Mouse (Mus musculus) MEL (cell line): ENCODE measurements around the gene Arap1. TPM values are rescaled to one million over a fixed set of nuclear protein-coding genes. Genes with fewer than 3 reads are reported as not detected.

Experiments
- DNase-seq: peaks from one replicate; pipeline ENCODE4 v3.0.0; 2011; ENCODE audit warnings: low read depth, low spot score
- H3K27ac ChIP-seq: 2 replicates; pipeline ENCODE4 v1.5.1; 2012; ENCODE audit warnings: low read depth, mild to moderate bottlenecking, control low read depth, low read length, moderate library complexity; ENCODE audit not compliant: control insufficient read depth
- H3K27me3 ChIP-seq, 2 experiments: fragments of 150-350 bp in 1 of 2; sonication (generic) in 1 of 2; 2 replicates each; pipeline ENCODE4 v1.6.1; 2012; ENCODE audit warnings: low read length in 2 of 2, mild to moderate bottlenecking in 2 of 2, improper control_type of control experiment in 1 of 2, moderate library complexity in 1 of 2; ENCODE audit not compliant: insufficient read depth in 2 of 2, control insufficient read depth in 1 of 2
- H3K36me3 ChIP-seq, 2 experiments: 2 replicates each; pipeline ENCODE4 v1.6.1; 2012 to 2014; ENCODE audit warnings: low read length in 2 of 2, improper control_type of control experiment in 1 of 2, inconsistent platforms in 1 of 2, mild to moderate bottlenecking in 1 of 2; ENCODE audit not compliant: insufficient read depth in 2 of 2, control insufficient read depth in 1 of 2
- H3K4me1 ChIP-seq, 2 experiments: fragments of 150-350 bp in 1 of 2; sonication (generic) in 1 of 2; 2 replicates each; pipeline ENCODE4 v1.6.1; 2012; ENCODE audit warnings: low read length in 2 of 2, improper control_type of control experiment in 1 of 2, mild to moderate bottlenecking in 1 of 2; ENCODE audit not compliant: insufficient read depth in 2 of 2, control insufficient read depth in 1 of 2
- H3K4me3 ChIP-seq, 2 experiments: fragments of 150-350 bp in 1 of 2; sonication (generic) in 1 of 2; 2 replicates each; pipeline ENCODE4 v1.5.1; 2012; ENCODE audit warnings: low read depth in 2 of 2, low read length in 2 of 2, mild to moderate bottlenecking in 2 of 2, moderate library complexity in 2 of 2, control low read depth in 1 of 2, improper control_type of control experiment in 1 of 2; ENCODE audit not compliant: control insufficient read depth in 1 of 2, insufficient read depth in 1 of 2
- H3K79me2 ChIP-seq: 2 replicates; pipeline ENCODE4 v1.6.1; 2012; ENCODE audit warnings: mild to moderate bottlenecking, low read length, moderate library complexity; ENCODE audit not compliant: control insufficient read depth, poor library complexity, insufficient read depth
- H3K9ac ChIP-seq: 2 replicates; pipeline ENCODE4 v1.6.1; 2012; ENCODE audit warnings: low read depth, mild to moderate bottlenecking, control low read depth, low read length, moderate library complexity; ENCODE audit not compliant: control insufficient read depth, poor library complexity, severe bottlenecking
- H3K9me3 ChIP-seq: fragments of 150-350 bp; sonication (generic); replicated peaks from 2 replicates; pipeline ENCODE4 v1.6.1; 2012; ENCODE audit warnings: mild to moderate bottlenecking, low read length, improper control_type of control experiment, moderate library complexity; ENCODE audit not compliant: insufficient read depth
- BHLHE40 ChIP-seq: IDR thresholded peaks from 2 replicates; pipeline ENCODE4 v1.6.1; 2012; ENCODE audit warnings: low read depth, mild to moderate bottlenecking, inconsistent platforms, low read length, improper control_type of control experiment, borderline replicate concordance
- CHD2 ChIP-seq: IDR thresholded peaks from 2 replicates; pipeline ENCODE4 v1.6.1; 2011; ENCODE audit warnings: low read length, improper control_type of control experiment
- CTCF ChIP-seq, 3 experiments: IDR thresholded peaks in 2 of 3; conservative IDR thresholded peaks in 1 of 3; 2 replicates each; pipeline ENCODE4 v1.5.1; 2011 to 2012; ENCODE audit warnings: low read length in 3 of 3, low read depth in 2 of 3, mild to moderate bottlenecking in 2 of 3, improper control_type of control experiment in 1 of 3, inconsistent platforms in 1 of 3, mixed read lengths in 1 of 3, moderate library complexity in 1 of 3; ENCODE audit not compliant: control insufficient read depth in 1 of 3, insufficient read depth in 1 of 3, poor library complexity in 1 of 3, severe bottlenecking in 1 of 3
- ELF1 ChIP-seq: IDR thresholded peaks from 2 replicates; pipeline ENCODE4 v1.6.1; 2014; ENCODE audit warnings: low read depth, mild to moderate bottlenecking, inconsistent platforms, low read length, improper control_type of control experiment, moderate library complexity
- EP300 ChIP-seq, 2 experiments: IDR thresholded peaks; 2 replicates each; pipeline ENCODE4 v1.6.1; 2011; ENCODE audit warnings: improper control_type of control experiment in 2 of 2, low read length in 2 of 2, low read depth in 1 of 2, mild to moderate bottlenecking in 1 of 2
- ETS1 ChIP-seq: IDR thresholded peaks from 2 replicates; pipeline ENCODE4 v1.6.1; 2012; ENCODE audit warnings: low read depth, mild to moderate bottlenecking, inconsistent platforms, low read length, improper control_type of control experiment, moderate library complexity
- HCFC1 ChIP-seq: IDR thresholded peaks from 2 replicates; pipeline ENCODE4 v1.6.1; 2012; ENCODE audit warnings: low read depth, mild to moderate bottlenecking, inconsistent platforms, low read length, improper control_type of control experiment, moderate library complexity
- JUND ChIP-seq: IDR thresholded peaks from 2 replicates; pipeline ENCODE4 v1.6.1; 2011; ENCODE audit warnings: low read depth, mild to moderate bottlenecking, improper control_type of control experiment, low read length
- KAT2A ChIP-seq: conservative IDR thresholded peaks from 2 replicates; pipeline ENCODE4 v1.6.1; 2012; ENCODE audit warnings: low read depth, low read length, improper control_type of control experiment, inconsistent platforms
- MAFK ChIP-seq: IDR thresholded peaks from 2 replicates; pipeline ENCODE4 v1.6.1; 2011; ENCODE audit warnings: low read depth, mild to moderate bottlenecking, low read length, improper control_type of control experiment, borderline replicate concordance
- MAX ChIP-seq: IDR thresholded peaks from 2 replicates; pipeline ENCODE4 v1.6.1; 2011; ENCODE audit warnings: low read length, improper control_type of control experiment
- MAZ ChIP-seq: IDR thresholded peaks from 2 replicates; pipeline ENCODE4 v1.6.1; 2012; ENCODE audit warnings: low read depth, mild to moderate bottlenecking, inconsistent platforms, low read length, improper control_type of control experiment
- MEF2A ChIP-seq: IDR thresholded peaks from 2 replicates; pipeline ENCODE4 v1.6.1; 2014; ENCODE audit warnings: low read depth, mild to moderate bottlenecking, inconsistent platforms, low read length, improper control_type of control experiment; ENCODE audit not compliant: poor library complexity, insufficient replicate concordance, severe bottlenecking; ENCODE audit errors: extremely low read depth
- MXI1 ChIP-seq: IDR thresholded peaks from 2 replicates; pipeline ENCODE4 v1.6.1; 2011; ENCODE audit warnings: mild to moderate bottlenecking, low read depth, low read length, improper control_type of control experiment
- MYB ChIP-seq: IDR thresholded peaks from 2 replicates; pipeline ENCODE4 v1.6.1; 2011; ENCODE audit warnings: mild to moderate bottlenecking, low read depth, low read length, improper control_type of control experiment
- NRF1 ChIP-seq: IDR thresholded peaks from 2 replicates; pipeline ENCODE4 v1.6.1; 2014; ENCODE audit warnings: low read depth, mild to moderate bottlenecking, inconsistent platforms, low read length, improper control_type of control experiment, moderate library complexity; ENCODE audit not compliant: poor library complexity, insufficient read depth, severe bottlenecking
- POLR2AphosphoS5 ChIP-seq: IDR thresholded peaks from 2 replicates; pipeline ENCODE4 v1.6.1; 2012; ENCODE audit warnings: low read depth, borderline replicate concordance, mild to moderate bottlenecking, inconsistent platforms, low read length, moderate library complexity, mixed read lengths
- RAD21 ChIP-seq: IDR thresholded peaks from 2 replicates; pipeline ENCODE4 v1.6.1; 2011; ENCODE audit warnings: mild to moderate bottlenecking, low read depth, low read length, improper control_type of control experiment
- RCOR1 ChIP-seq: IDR thresholded peaks from 2 replicates; pipeline ENCODE4 v1.6.1; 2012; ENCODE audit warnings: low read depth, mild to moderate bottlenecking, inconsistent platforms, low read length, improper control_type of control experiment
- SIN3A ChIP-seq: IDR thresholded peaks from 2 replicates; pipeline ENCODE4 v1.6.1; 2012; ENCODE audit warnings: low read length, improper control_type of control experiment, inconsistent platforms
- TAL1 ChIP-seq: IDR thresholded peaks from 2 replicates; pipeline ENCODE4 v1.6.1; 2012; ENCODE audit warnings: mild to moderate bottlenecking, inconsistent platforms, low read length, moderate library complexity, mixed read lengths
- TBP ChIP-seq: IDR thresholded peaks from 2 replicates; pipeline ENCODE4 v1.8.0; 2011; ENCODE audit warnings: low read depth, low read length, improper control_type of control experiment
- TCF12 ChIP-seq: IDR thresholded peaks from 2 replicates; pipeline ENCODE4 v1.6.1; 2014; ENCODE audit warnings: low read depth, mild to moderate bottlenecking, inconsistent platforms, low read length, improper control_type of control experiment, moderate library complexity
- USF1 ChIP-seq: IDR thresholded peaks from 2 replicates; pipeline ENCODE4 v1.6.1; 2014; ENCODE audit warnings: low read depth, mild to moderate bottlenecking, inconsistent platforms, low read length, improper control_type of control experiment, moderate library complexity
- ZMIZ1 ChIP-seq: IDR thresholded peaks from 2 replicates; pipeline ENCODE4 v1.6.1; 2012; ENCODE audit warnings: low read depth, mild to moderate bottlenecking, inconsistent platforms, low read length, improper control_type of control experiment, moderate library complexity
- ZNF384 ChIP-seq: IDR thresholded peaks from 2 replicates; pipeline ENCODE4 v1.6.1; 2012; ENCODE audit warnings: low read depth, mild to moderate bottlenecking, inconsistent platforms, low read length, improper control_type of control experiment
- polyA plus RNA-seq, 2 experiments: library from polyadenylated mRNA; stranded (reverse) in 1 of 2; unstranded in 1 of 2; fragments of >175 nt in 1 of 2; fragments of >200 nt in 1 of 2; gene quantifications; 2 replicates each; pipeline versions ENCODE4 v1.2.1 to v1.2.4; 2012; ENCODE audit warnings: low replicate concordance in 2 of 2, low read depth in 1 of 2; ENCODE audit not compliant: insufficient read length in 2 of 2, insufficient read depth in 1 of 2, missing spikeins in 1 of 2
- total RNA-seq: library from RNA; depleted of rRNA; stranded (reverse); fragments of 300-350 nt; gene quantifications from 2 replicates; pipeline ENCODE4 v1.2.3, GENCODE M21; 2012

Gene Arap1
- total and polyA plus RNA-seq, 3 experiments = 13.6 to 27.1 TPM; not detected in 1

DNA sequence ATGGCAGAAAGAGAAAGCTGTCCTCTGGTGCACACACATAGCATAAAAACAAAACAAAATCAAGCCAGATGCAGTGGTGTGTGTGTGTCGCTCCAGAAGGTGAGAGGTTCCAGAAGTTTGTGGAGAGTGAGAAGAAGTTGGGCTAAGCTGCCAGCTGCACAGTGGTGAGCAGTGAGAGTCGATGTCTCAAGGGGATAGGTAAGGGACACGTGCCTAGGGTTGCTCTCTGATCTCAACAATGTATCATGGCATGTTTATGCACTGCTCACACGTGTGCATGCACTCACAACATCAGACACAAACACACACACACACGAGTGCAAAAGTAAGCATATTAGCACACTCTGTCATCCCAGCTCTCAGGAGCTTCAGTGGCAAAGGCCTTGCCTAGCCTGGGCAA is 16.0 kb downstream of the Arap1 start:
- DNase-seq = no peak
- no peaks in the 10 kb centered on the region for H3K9me3 ChIP-seq
- TF ChIP-seq TBP (no peak), ELF1 (no peak), ZMIZ1 (no peak), HCFC1 (no peak), KAT2A (no peak), RCOR1 (no peak), ZNF384 (no peak), MAZ (no peak), CHD2 (no peak), MEF2A (no peak), RAD21 (no peak), TAL1 (no peak)
- no peaks in the 10 kb centered on the region for H3K27me3 ChIP-seq
- H3K27ac ChIP-seq = no peak overlapping the region; the same call in 1 of the 2 replicates
- no peak overlapping the region for H3K4me3 ChIP-seq
- no peaks in the 10 kb centered on the region; the same call in 1 of the 2 replicates for H3K79me2 ChIP-seq
- no peak overlapping the region for H3K9ac ChIP-seq
- H3K4me1 ChIP-seq = peaks cover 25 to 54% of the 10 kb centered on the region in 2 experiments
- H3K36me3 ChIP-seq = peaks cover 0 to 36% of the 10 kb centered on the region in 2 experiments; a peak in 2 of 4 replicates

DNA sequence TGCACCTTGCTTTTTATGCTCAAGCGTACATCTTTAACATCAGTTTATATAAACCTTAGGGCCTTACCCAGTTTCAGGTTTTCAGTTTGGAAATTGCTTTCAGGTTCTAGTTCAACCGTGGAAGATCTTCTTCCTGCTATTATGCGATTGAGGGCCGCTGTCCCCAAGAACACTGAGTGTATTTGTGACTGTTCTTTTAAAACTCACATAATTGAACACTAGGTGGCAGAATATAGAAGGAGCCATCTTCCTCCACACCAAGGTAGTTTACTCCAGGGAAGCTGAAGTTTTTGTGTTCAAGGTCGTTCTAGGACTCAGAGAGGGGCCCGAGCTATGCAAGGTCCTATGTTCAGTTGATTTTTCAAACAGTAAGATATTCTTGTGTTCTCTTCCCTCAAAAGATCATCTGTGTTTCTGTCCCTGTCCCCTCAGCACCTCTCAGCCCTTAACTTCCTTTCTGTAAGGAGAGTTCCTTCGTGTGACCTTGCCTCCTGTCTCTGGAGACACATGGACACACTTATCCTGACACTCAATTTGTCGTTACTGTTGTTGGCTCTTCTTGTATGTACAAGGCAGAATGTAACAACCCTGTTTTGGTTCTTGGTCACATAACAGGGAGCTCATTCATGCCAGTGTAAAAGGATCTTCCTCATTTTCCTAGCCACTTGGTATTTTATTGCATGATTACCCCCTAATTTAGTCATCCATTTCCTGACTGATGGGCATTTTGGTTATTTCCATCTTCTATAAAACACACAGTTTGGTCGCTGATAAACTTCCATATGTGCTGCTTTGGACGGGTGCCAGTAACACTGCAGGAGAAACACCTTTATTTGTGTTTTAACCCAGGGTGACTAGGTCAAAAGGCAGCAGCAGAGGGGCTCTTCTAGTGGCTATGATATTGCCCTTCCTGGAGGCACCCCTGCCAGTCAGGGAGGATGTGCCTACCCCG is 20.3 kb downstream of the Arap1 start:
- Histone ChIP-seq H3K27ac (peak overlapping the region; percentile 76), H3K4me3 (no peak overlapping the region), H3K79me2 (no peaks in the 10 kb centered on the region), H3K36me3 (peaks cover 0 to 28% of the 10 kb centered on the region in 2 experiments; a peak in 2 of 4 replicates), H3K4me1 (peaks cover 21 to 29% of the 10 kb centered on the region in 2 experiments), H3K9me3 (no peaks in the 10 kb centered on the region), H3K27me3 (no peaks in the 10 kb centered on the region), H3K9ac (0 out of 2 replicates have a peak overlapping the region, but pooled peaks have one; percentile 29)
- DNase-seq = peak; percentile 64
- TF ChIP-seq MXI1 (peak; percentile 40; the same call in 1 of the 2 replicates), HCFC1 (no peak), RCOR1 (peak; percentile 60; the same call in 1 of the 2 replicates), JUND (no peak), MAFK (no peak), RAD21 (no peak; the same call in 1 of the 2 replicates), TBP (no peak), NRF1 (no peak), ETS1 (peak; percentile 92), MEF2A (peak; percentile 38; the same call in 1 of the 2 replicates), TCF12 (no peak; the same call in 1 of the 2 replicates), CTCF (IDR thresholded peaks at IDR 0.05 in 2 of 3, conservative IDR thresholded peaks at IDR 0.05 in 1 of 3; ENCODE audit: control insufficient read depth in 1 of 3, insufficient read depth in 1 of 3, low read depth in 2 of 3, low read length in 3 of 3, poor library complexity in 1 of 3, severe bottlenecking in 1 of 3) (peak in 1 of 3 experiments; percentile 49; a peak in 4 of 6 replicates), BHLHE40 (peak; percentile 10; the same call in 1 of the 2 replicates), POLR2AphosphoS5 (no peak), MYB (no peak), EP300 (IDR thresholded peaks at IDR 0.05; ENCODE audit: low read depth in 1 of 2, low read length in 2 of 2) (peak; percentile 68 to 77), SIN3A (peak; percentile 65), USF1 (peak; percentile 26; the same call in 1 of the 2 replicates), ZNF384 (no peak), MAX (peak; percentile 75; the same call in 1 of the 2 replicates)
